Mouse (Mus musculus) cortical plate, adult 2 months (tissue): ENCODE results near the gene Cmtm5.

ENCODE experiments used
- CTCF ChIP-seq: fragments of 200-500 bp; IDR thresholded peaks from 2 replicates; pipeline ENCODE4 v1.5.1; 2011; ENCODE audit warnings: mild to moderate bottlenecking, control low read depth, low read length; ENCODE audit not compliant: insufficient read depth; ENCODE audit errors: extremely low read depth
- POLR2A ChIP-seq: fragments of 200-500 bp; IDR thresholded peaks from 2 replicates; pipeline ENCODE4 v1.6.1; 2011; ENCODE audit warnings: mild to moderate bottlenecking, low read length, control low read depth; ENCODE audit not compliant: insufficient read depth; ENCODE audit errors: extremely low read depth

- TF ChIP-seq CTCF (no peak), POLR2A (no peak)
These were observed 5.2 kb downstream of the Cmtm5 start for GRCm38 (mm10) chr14:54941024-54941978.
